Mouse (Mus musculus): ENCODE measurements at regions not wholly inside any gene's neighbourhood (a gene's known extent, or its start where the extent isn't known, plus 50 kb on each side); places are given as distances from the start of the nearest gene placed in this dataset.

DNA sequence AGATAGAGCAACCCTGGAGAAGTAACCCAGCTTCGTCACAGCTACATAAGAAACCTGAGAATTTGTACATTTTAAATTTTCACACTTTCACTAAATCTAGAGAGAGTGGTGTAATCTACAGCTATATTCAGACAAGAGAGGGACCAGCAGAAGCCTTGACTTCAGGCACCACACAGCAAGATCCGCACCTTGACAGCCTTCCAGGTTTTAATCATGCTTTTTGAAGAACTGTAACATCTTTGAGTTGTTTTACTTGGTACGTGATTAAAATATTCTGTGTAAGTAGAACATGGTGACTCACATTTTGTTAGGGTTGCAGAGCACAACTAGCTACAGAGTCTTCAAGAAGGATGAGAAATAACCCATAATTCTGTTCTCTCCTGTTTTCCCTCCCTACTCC is 97.6 kb upstream of the Trp63 start:
- Histone ChIP-seq H3K4me2 (ENCODE audit: low read depth, low read length) (no peak overlapping the region), H3K27ac (ENCODE audit: low read depth) (no peak overlapping the region), H3K4me1 (ENCODE audit: control insufficient read depth, insufficient read depth) (no peaks in the 10 kb centered on the region), H3K9ac (replicated peaks; ENCODE audit: low read depth, low read length) (no peak overlapping the region), H3K4me3 (ENCODE audit: low read depth, low read length) (no peak overlapping the region), H3K27me3 (ENCODE audit: control insufficient read depth, insufficient read depth, low read length) (no peaks in the 10 kb centered on the region), H3K9me3 (replicated peaks; ENCODE audit: control insufficient read depth, low read length) (no peaks in the 10 kb centered on the region), H3K36me3 (replicated peaks; ENCODE audit: control insufficient read depth, insufficient read depth, low read length) (no peaks in the 10 kb centered on the region)
- TF ChIP-seq CTCF (IDR thresholded peaks at IDR 0.05; ENCODE audit: low read depth) (no peak), EP300 (IDR thresholded peaks at IDR 0.05; ENCODE audit: low read depth) (no peak)
- ATAC-seq (ENCODE audit: insufficient read depth, low read depth), result no peak
- 89% methylated on average over 3 of the region's 3 CpGs for WGBS
- DNase-seq (ENCODE audit: low spot score), result no peak

DNA sequence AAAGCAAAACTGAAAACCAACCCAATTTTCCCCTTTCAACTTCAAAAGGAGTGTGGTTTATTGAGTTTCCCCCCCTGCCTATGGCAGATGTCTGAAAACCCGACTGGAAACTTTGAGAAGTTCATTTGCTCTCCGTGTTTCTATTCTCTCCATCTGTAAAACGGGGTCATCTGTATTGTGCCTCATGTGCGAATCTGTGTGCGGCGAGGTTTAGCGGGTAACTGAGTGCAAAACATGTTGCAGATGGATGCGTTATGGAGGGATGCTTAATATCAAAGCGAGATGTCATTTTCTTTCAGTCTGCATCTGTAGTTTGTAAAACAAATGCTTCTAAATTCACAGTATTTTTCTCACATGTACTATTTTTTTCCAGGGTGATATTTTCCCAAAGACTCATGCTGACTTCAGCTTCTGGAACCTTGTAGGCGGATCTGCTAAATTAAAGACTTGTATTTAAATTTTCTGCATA is 95.7 kb upstream of the Trp63 start:
- H3K4me3 ChIP-seq (ENCODE audit: low read depth, low read length), result no peak overlapping the region
- H3K9ac ChIP-seq (replicated peaks; ENCODE audit: low read depth, low read length), result no peak overlapping the region
- 80% methylated on average over 10 of the region's 10 CpGs for WGBS
- H3K27ac ChIP-seq (ENCODE audit: low read depth), result no peak overlapping the region
- no peak for TF ChIP-seq EP300 (IDR thresholded peaks at IDR 0.05; ENCODE audit: low read depth)
- no peak for TF ChIP-seq CTCF (IDR thresholded peaks at IDR 0.05; ENCODE audit: low read depth)
- no peak overlapping the region for H3K4me2 ChIP-seq (ENCODE audit: low read depth, low read length)
- no peak for ATAC-seq (ENCODE audit: insufficient read depth, low read depth)
- H3K36me3 ChIP-seq (replicated peaks; ENCODE audit: control insufficient read depth, insufficient read depth, low read length), result no peaks in the 10 kb centered on the region
- DNase-seq (ENCODE audit: low spot score), result no peak
- no peaks in the 10 kb centered on the region for H3K27me3 ChIP-seq (ENCODE audit: control insufficient read depth, insufficient read depth, low read length)
- H3K9me3 ChIP-seq (replicated peaks; ENCODE audit: control insufficient read depth, low read length), result no peaks in the 10 kb centered on the region
- no peaks in the 10 kb centered on the region for H3K4me1 ChIP-seq (ENCODE audit: control insufficient read depth, insufficient read depth)

DNA sequence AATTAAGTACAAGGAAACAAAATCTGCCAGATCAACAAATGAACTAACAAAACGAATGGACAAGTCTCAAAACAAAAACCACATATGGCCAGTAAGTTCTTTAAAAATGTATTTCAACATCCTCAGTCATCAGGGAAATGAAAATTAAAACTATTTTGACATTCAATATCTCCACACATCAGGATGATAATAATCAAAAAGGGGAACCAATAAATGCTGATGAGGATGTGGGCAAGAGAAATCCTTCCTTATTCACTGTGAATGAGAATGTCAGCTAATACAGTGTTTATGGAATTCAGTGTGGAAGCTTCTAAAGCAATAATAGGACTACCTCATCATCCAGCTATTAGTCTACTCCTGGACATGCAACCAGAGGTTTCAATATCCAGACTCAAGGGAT is 86.1 kb upstream of the Trp63 start:
- WGBS, result 84% methylated on average over 1 of the region's 1 CpGs
- no peak for ATAC-seq (ENCODE audit: insufficient read depth, low read depth)
- no peak for TF ChIP-seq CTCF (IDR thresholded peaks at IDR 0.05; ENCODE audit: low read depth)
- TF ChIP-seq EP300 (IDR thresholded peaks at IDR 0.05; ENCODE audit: low read depth), result no peak
- Histone ChIP-seq H3K4me1 (ENCODE audit: control insufficient read depth, insufficient read depth) (no peaks in the 10 kb centered on the region), H3K4me3 (ENCODE audit: low read depth, low read length) (no peak overlapping the region), H3K27me3 (ENCODE audit: control insufficient read depth, insufficient read depth, low read length) (no peaks in the 10 kb centered on the region), H3K36me3 (replicated peaks; ENCODE audit: control insufficient read depth, insufficient read depth, low read length) (no peaks in the 10 kb centered on the region), H3K4me2 (ENCODE audit: low read depth, low read length) (no peak overlapping the region), H3K9me3 (replicated peaks; ENCODE audit: control insufficient read depth, low read length) (no peaks in the 10 kb centered on the region), H3K9ac (replicated peaks; ENCODE audit: low read depth, low read length) (no peak overlapping the region), H3K27ac (ENCODE audit: low read depth) (no peak overlapping the region)
- DNase-seq (ENCODE audit: low spot score), result no peak

- H3K4me1 ChIP-seq (ENCODE audit: control insufficient read depth, insufficient read depth), result no peaks in the 10 kb centered on the region
- 75% methylated on average over 2 of the region's 2 CpGs for WGBS
- ATAC-seq (ENCODE audit: insufficient read depth, low read depth), result no peak
Measured at GRCm38 (mm10) chr16:25603121-25603520, 80.4 kb upstream of the Trp63 start.

GRCm38 (mm10) chr16:25615229-25615628 is 68.3 kb upstream of the Trp63 start:
- Histone ChIP-seq H3K27me3 (ENCODE audit: control insufficient read depth, insufficient read depth, low read length) (no peaks in the 10 kb centered on the region), H3K27ac (ENCODE audit: low read depth) (no peak overlapping the region), H3K9me3 (replicated peaks; ENCODE audit: control insufficient read depth, low read length) (no peaks in the 10 kb centered on the region), H3K9ac (replicated peaks; ENCODE audit: low read depth, low read length) (no peak overlapping the region), H3K4me3 (ENCODE audit: low read depth, low read length) (no peak overlapping the region), H3K4me1 (ENCODE audit: control insufficient read depth, insufficient read depth) (no peaks in the 10 kb centered on the region), H3K4me2 (ENCODE audit: low read depth, low read length) (no peak overlapping the region), H3K36me3 (replicated peaks; ENCODE audit: control insufficient read depth, insufficient read depth, low read length) (no peaks in the 10 kb centered on the region)
- no peak for DNase-seq (ENCODE audit: low spot score)
- ATAC-seq (ENCODE audit: insufficient read depth, low read depth), result no peak
- 53% methylated on average over 4 of the region's 4 CpGs for WGBS
- TF ChIP-seq EP300 (IDR thresholded peaks at IDR 0.05; ENCODE audit: low read depth) (no peak), CTCF (IDR thresholded peaks at IDR 0.05; ENCODE audit: low read depth) (no peak)

More at GRCm38 (mm10) chr16:25603121-25603520, 80.4 kb upstream of the Trp63 start:
- TF ChIP-seq CTCF (IDR thresholded peaks at IDR 0.05; ENCODE audit: low read depth), result no peak
- no peak for TF ChIP-seq EP300 (IDR thresholded peaks at IDR 0.05; ENCODE audit: low read depth)
- Histone ChIP-seq H3K27me3 (ENCODE audit: control insufficient read depth, insufficient read depth, low read length) (no peaks in the 10 kb centered on the region), H3K9me3 (replicated peaks; ENCODE audit: control insufficient read depth, low read length) (no peaks in the 10 kb centered on the region), H3K4me3 (ENCODE audit: low read depth, low read length) (no peak overlapping the region), H3K36me3 (replicated peaks; ENCODE audit: control insufficient read depth, insufficient read depth, low read length) (no peaks in the 10 kb centered on the region), H3K4me2 (ENCODE audit: low read depth, low read length) (no peak overlapping the region), H3K9ac (replicated peaks; ENCODE audit: low read depth, low read length) (no peak overlapping the region), H3K27ac (ENCODE audit: low read depth) (no peak overlapping the region)
- DNase-seq (ENCODE audit: low spot score), result no peak

DNA sequence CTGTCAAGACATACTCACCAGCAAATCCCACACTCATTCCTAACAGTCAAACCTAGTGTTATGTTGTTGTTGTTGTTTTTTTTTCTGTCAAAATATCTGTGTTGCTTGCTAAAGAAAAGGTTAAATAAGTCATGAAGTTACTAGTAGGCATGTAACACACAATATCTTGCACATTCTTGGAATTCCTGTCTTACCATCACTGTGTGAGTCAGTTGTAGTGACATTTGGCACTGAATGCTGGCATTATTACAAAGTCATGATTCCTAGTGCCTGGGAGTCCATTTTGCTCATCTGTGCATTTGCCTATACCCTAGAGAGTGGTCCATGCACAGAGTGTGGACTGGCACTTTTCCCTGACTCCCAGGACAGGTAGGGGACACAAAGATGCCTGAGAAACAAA is 67.9 kb upstream of the Trp63 start:
- Histone ChIP-seq H3K9me3 (replicated peaks; ENCODE audit: control insufficient read depth, low read length) (no peaks in the 10 kb centered on the region), H3K27me3 (ENCODE audit: control insufficient read depth, insufficient read depth, low read length) (no peaks in the 10 kb centered on the region), H3K4me2 (ENCODE audit: low read depth, low read length) (no peak overlapping the region), H3K36me3 (replicated peaks; ENCODE audit: control insufficient read depth, insufficient read depth, low read length) (no peaks in the 10 kb centered on the region), H3K27ac (ENCODE audit: low read depth) (no peak overlapping the region), H3K4me1 (ENCODE audit: control insufficient read depth, insufficient read depth) (no peaks in the 10 kb centered on the region), H3K9ac (replicated peaks; ENCODE audit: low read depth, low read length) (no peak overlapping the region), H3K4me3 (ENCODE audit: low read depth, low read length) (no peak overlapping the region)
- TF ChIP-seq EP300 (IDR thresholded peaks at IDR 0.05; ENCODE audit: low read depth) (no peak), CTCF (IDR thresholded peaks at IDR 0.05; ENCODE audit: low read depth) (no peak)
- DNase-seq (ENCODE audit: low spot score) (no peak), ATAC-seq (ENCODE audit: insufficient read depth, low read depth) (no peak)
